In genomic region chr12:31846077-31846476, GRCm38 (mm10) we compare ENCODE assay signal across 15 mouse cellular contexts.
"Had no signal": no experiment of that assay in that cellular context is flagged by ENCODE, and none has a peak within 500 bp of the region (broad histone marks: within the 10 kb centered on the region; RNA-seq: fewer than 3 reads in every experiment).

No protein-coding gene starts in this region.

- H3K27ac ChIP-seq: limb, embryonic 10.5 days; limb, embryonic 13.5 days; liver, embryonic 12.5 days; liver, embryonic 15.5 days; lung, embryonic 15.5 days had no signal

- H3K36me3 ChIP-seq: liver, embryonic 15.5 days; lung, embryonic 15.5 days had no signal

- H3K9ac ChIP-seq: limb, embryonic 13.5 days; liver, embryonic 12.5 days; liver, embryonic 15.5 days; lung, embryonic 15.5 days had no signal

- H3K4me3 ChIP-seq: limb, embryonic 10.5 days; limb, embryonic 13.5 days; liver, embryonic 12.5 days; liver, embryonic 15.5 days; lung, embryonic 15.5 days had no signal

- H3K9me3 ChIP-seq: limb, embryonic 10.5 days; limb, embryonic 13.5 days; liver, embryonic 12.5 days; liver, embryonic 15.5 days; lung, embryonic 15.5 days had no signal

- H3K27me3 ChIP-seq: limb, embryonic 13.5 days; liver, embryonic 12.5 days; liver, embryonic 15.5 days; lung, embryonic 15.5 days had no signal

- H3K4me1 ChIP-seq: limb, embryonic 13.5 days; lung, embryonic 15.5 days had no signal

- ATAC-seq: liver, embryonic 12.5 days had no signal

- DNase-seq: kidney, postnatal 14 days; kidney, postnatal 4 days; liver; lung, adult 18-20 months; lung, postnatal 10 days; lung, postnatal 36 days; midbrain, embryonic 14.5 days; thymus, adult 18-20 months; thymus, postnatal 36 days had no signal

- H3K4me2 ChIP-seq: limb, embryonic 13.5 days; liver, embryonic 12.5 days; liver, embryonic 15.5 days; lung, embryonic 15.5 days; midbrain, embryonic 11.5 days had no signal
